Mouse (Mus musculus) NIH3T3 (cell line): ENCODE measurements around the gene Nos1.

Experiments
- DNase-seq: peaks from one replicate; pipeline ENCODE4 v3.0.0-alpha.2; 2012; ENCODE audit warnings: low read depth

The Nos1 gene

GRCm38 (mm10) chr5:117898055-117898806, 117.4 kb downstream of the Nos1 start:
- no peak for DNase-seq

- DNase-seq = no peak
Observed at GRCm38 (mm10) chr5:117899361-117899760, 118.5 kb downstream of the Nos1 start.

GRCm38 (mm10) chr5:117900921-117901705, 120.3 kb downstream of the Nos1 start:
- DNase-seq = no peak

- DNase-seq = no peak
Observed at GRCm38 (mm10) chr5:117903534-117903933, 122.7 kb downstream of the Nos1 start.

- no peak for DNase-seq
Observed at GRCm38 (mm10) chr5:117905728-117906127, 124.9 kb downstream of the Nos1 start.

- DNase-seq = no peak
Observed at GRCm38 (mm10) chr5:117909524-117909923, 128.7 kb downstream of the Nos1 start.

GRCm38 (mm10) chr5:117916349-117916748, 135.5 kb downstream of the Nos1 start:
- no peak for DNase-seq

GRCm38 (mm10) chr5:117916906-117917305, 136.1 kb downstream of the Nos1 start:
- no peak for DNase-seq

- no peak for DNase-seq
Observed at GRCm38 (mm10) chr5:117921786-117922528, 141.1 kb downstream of the Nos1 start.

- no peak for DNase-seq
Observed at GRCm38 (mm10) chr5:117923688-117924087, 142.9 kb downstream of the Nos1 start.

GRCm38 (mm10) chr5:117928553-117928952, 147.7 kb downstream of the Nos1 start:
- no peak for DNase-seq

- no peak for DNase-seq
Observed at GRCm38 (mm10) chr5:117932222-117932621, 151.4 kb downstream of the Nos1 start.

- peak; percentile 88 for DNase-seq
Observed at GRCm38 (mm10) chr5:117932862-117933261, 152.0 kb downstream of the Nos1 start.

- no peak for DNase-seq
Observed at GRCm38 (mm10) chr5:117936346-117936745, 155.5 kb downstream of the Nos1 start.

GRCm38 (mm10) chr5:117937186-117937585, 156.4 kb downstream of the Nos1 start:
- no peak for DNase-seq

GRCm38 (mm10) chr5:117938182-117938581, 157.3 kb downstream of the Nos1 start:
- DNase-seq = peak; percentile 65

- DNase-seq = no peak
Observed at GRCm38 (mm10) chr5:117939402-117939801, 158.6 kb downstream of the Nos1 start.

- DNase-seq = peak; percentile 6
Observed at GRCm38 (mm10) chr5:117941552-117941951, 160.7 kb downstream of the Nos1 start.

GRCm38 (mm10) chr5:117946605-117947004, 165.8 kb downstream of the Nos1 start:
- DNase-seq = peak; percentile 55

- DNase-seq = no peak
Observed at GRCm38 (mm10) chr5:117949393-117949792, 168.6 kb downstream of the Nos1 start.

- DNase-seq = no peak
Observed at GRCm38 (mm10) chr5:117953893-117954292, 173.1 kb downstream of the Nos1 start.

- no peak for DNase-seq
Observed at GRCm38 (mm10) chr5:117954429-117954828, 173.6 kb downstream of the Nos1 start.
